Mouse (Mus musculus) liver, embryonic 11.5 days (tissue): ENCODE results near the gene Zfp689. TPM values are rescaled to one million over a fixed set of nuclear protein-coding genes. Genes with fewer than 3 reads are reported as not detected.
"Not testable (repeated sequence)": the region's sequence is repeated elsewhere in the genome, so short reads cannot be mapped to it uniquely, and the experiment has no call there.

Experiments used
- ATAC-seq: fragments of 200-750 bp; cut with Nextera tagmentation; replicated peaks from 2 replicates; pipeline ENCODE4 v1.8.0; 2017; ENCODE audit warnings: moderate number of reproducible peaks, mild to moderate bottlenecking, moderate TSS enrichment, moderate library complexity; ENCODE audit not compliant: low FRiP score
- DNase-seq: peaks from one replicate; pipeline ENCODE4 v3.0.0-alpha.2; 2017; ENCODE audit warnings: low spot score
- H3K27ac ChIP-seq: fragments of 300-500 bp; sonication (generic); 2 replicates; pipeline ENCODE4 v1.5.1; 2014; ENCODE audit warnings: mild to moderate bottlenecking, low read depth, low read length, control low read depth
- H3K27me3 ChIP-seq: fragments of 300-500 bp; sonication (generic); replicated peaks from 2 replicates; pipeline ENCODE4 v1.6.1; 2014; ENCODE audit warnings: low read length, mixed read lengths; ENCODE audit not compliant: control insufficient read depth, insufficient read depth
- H3K36me3 ChIP-seq: fragments of 300-500 bp; sonication (generic); 2 replicates; pipeline ENCODE4 v1.6.1; 2014; ENCODE audit warnings: mild to moderate bottlenecking, low read length, moderate library complexity, mixed read lengths; ENCODE audit not compliant: control insufficient read depth, insufficient read depth
- H3K4me1 ChIP-seq: fragments of 300-500 bp; sonication (generic); replicated peaks from 2 replicates; pipeline ENCODE4 v1.6.1; 2014; ENCODE audit warnings: low read length, mixed read lengths; ENCODE audit not compliant: control insufficient read depth, insufficient read depth
- H3K4me2 ChIP-seq: fragments of 300-500 bp; sonication (generic); 2 replicates; pipeline ENCODE4 v1.6.1; 2014; ENCODE audit warnings: mild to moderate bottlenecking, control low read depth, moderate library complexity
- H3K4me3 ChIP-seq: fragments of 300-500 bp; sonication (generic); 2 replicates; pipeline ENCODE4 v1.5.1; 2014; ENCODE audit warnings: low read depth, low read length, control low read depth
- H3K9ac ChIP-seq: fragments of 300-500 bp; sonication (generic); 2 replicates; pipeline ENCODE4 v1.6.1; 2014; ENCODE audit warnings: low read depth, low read length, control low read depth
- H3K9me3 ChIP-seq: fragments of 300-500 bp; sonication (generic); 2 replicates; pipeline ENCODE4 v1.6.1; 2016; ENCODE audit warnings: low read length, inconsistent platforms, mixed read lengths; ENCODE audit not compliant: control insufficient read depth
- WGBS: fragments of 180-500 bp; shearing (Covaris S2); extraction: QIAGEN DNeasy Blood & Tissue Kit; methylation state at CpG from one replicate; pipeline ENCODE4 v1.1.7; 2014; 5-methylcytosine and 5-hydroxymethylcytosine counted together
- polyA plus RNA-seq: library from polyadenylated mRNA; unstranded; fragments of >200 nt; fragmentation: Nextera tagmentation; extraction: Ambion mirVana; gene quantifications from 2 replicates; pipeline ENCODE4 v1.2.1, GENCODE M21; 2014

Gene Zfp689
- polyA plus RNA-seq, 1 experiment from 2014 or later: 5.3 TPM

GRCm38 (mm10) chr7:127425911-127426310 lies 23.0 kb downstream of the Zfp689 start:
- 86% methylated on average over 2 of the region's 2 CpGs for WGBS
- Histone ChIP-seq H3K27ac (no peak overlapping the region), H3K36me3 (no peaks in the 10 kb centered on the region), H3K4me3 (no peak overlapping the region), H3K9me3 (no peaks in the 10 kb centered on the region), H3K4me1 (peaks cover 4% of the 10 kb centered on the region), H3K27me3 (peaks cover 5% of the 10 kb centered on the region; the same call in 1 of the 2 replicates), H3K4me2 (no peak overlapping the region), H3K9ac (no peak overlapping the region)
- ATAC-seq: no peak
- no peak for DNase-seq

GRCm38 (mm10) chr7:127425291-127425690 lies 23.7 kb downstream of the Zfp689 start:
- H3K4me1 ChIP-seq: peaks cover 5% of the 10 kb centered on the region
- H3K9ac ChIP-seq: no peak overlapping the region
- no peaks in the 10 kb centered on the region for H3K36me3 ChIP-seq
- peaks cover 5% of the 10 kb centered on the region; the same call in 1 of the 2 replicates for H3K27me3 ChIP-seq
- ATAC-seq: no peak
- H3K27ac ChIP-seq: no peak overlapping the region
- H3K9me3 ChIP-seq: no peaks in the 10 kb centered on the region
- WGBS: 87% methylated on average over 3 of the region's 3 CpGs
- no peak overlapping the region for H3K4me3 ChIP-seq
- H3K4me2 ChIP-seq: no peak overlapping the region
- no peak for DNase-seq

- Histone ChIP-seq H3K9ac (peak overlapping the region; percentile 88), H3K27me3 (peaks cover 5% of the 10 kb centered on the region; the same call in 1 of the 2 replicates), H3K9me3 (no peaks in the 10 kb centered on the region), H3K27ac (no peak overlapping the region; the same call in 1 of the 2 replicates), H3K4me2 (peak overlapping the region; percentile 88), H3K36me3 (peaks cover 5% of the 10 kb centered on the region; the same call in 1 of the 2 replicates), H3K4me3 (peak overlapping the region; percentile 85), H3K4me1 (peaks cover 5% of the 10 kb centered on the region)
- ATAC-seq: peak; percentile 52
- no peak for DNase-seq
- WGBS: under 1% methylated on average over 15 of the region's 15 CpGs
Observed at GRCm38 (mm10) chr7:127422247-127422646, 26.7 kb downstream of the Zfp689 start.

GRCm38 (mm10) chr7:127421388-127422191 lies 27.4 kb downstream of the Zfp689 start, which contains the start of gene Zfp688:
Gene Zfp688 (minus strand): TSS chr7:127422068.
- 1% methylated on average over 48 of the region's 48 CpGs for WGBS
- Histone ChIP-seq H3K4me2 (peak within 1 kb of the TSS; percentile 88), H3K9ac (peak within 1 kb of the TSS; percentile 88), H3K27me3 (peaks cover 5% of the 10 kb centered on the region; the same call in 1 of the 2 replicates), H3K9me3 (no peaks in the 10 kb centered on the region), H3K4me1 (peaks cover 5% of the 10 kb centered on the region), H3K36me3 (peaks cover 5% of the 10 kb centered on the region; the same call in 1 of the 2 replicates), H3K27ac (peak within 1 kb of the TSS; percentile 68), H3K4me3 (peak within 1 kb of the TSS; percentile 85)
- DNase-seq (peak; percentile 97), ATAC-seq (peak; percentile 96)

GRCm38 (mm10) chr7:127411418-127411817 lies 37.5 kb downstream of the Zfp689 start:
- Histone ChIP-seq H3K9ac (no peak overlapping the region), H3K27ac (no peak overlapping the region), H3K36me3 (no peaks in the 10 kb centered on the region), H3K27me3 (no peaks in the 10 kb centered on the region), H3K4me2 (no peak overlapping the region), H3K4me3 (no peak overlapping the region), H3K9me3 (no peaks in the 10 kb centered on the region), H3K4me1 (no peaks in the 10 kb centered on the region)
- ATAC-seq (no peak), DNase-seq (no peak)
- 59% methylated on average over 2 of the region's 2 CpGs for WGBS

- peak within 1 kb of the TSS; percentile 62 for H3K4me3 ChIP-seq
- WGBS: 4% methylated on average over 40 of the region's 40 CpGs
- peak; percentile 79 for ATAC-seq
Observed at GRCm38 (mm10) chr7:127406002-127406987, 42.7 kb downstream of the Zfp689 start, which contains the start of gene Zfp764. Gene Zfp764 (minus strand): TSS chr7:127406822.

GRCm38 (mm10) chr7:127404101-127404500 lies 44.9 kb downstream of the Zfp689 start:
- ATAC-seq, H3K27me3 ChIP-seq: not testable (repeated sequence)
- WGBS: 87% methylated on average over 6 of the region's 6 CpGs

More at GRCm38 (mm10) chr7:127406002-127406987, 42.7 kb downstream of the Zfp689 start, which contains the start of gene Zfp764:
- DNase-seq: peak; percentile 78
- H3K9me3 ChIP-seq, H3K27ac ChIP-seq, H3K4me1 ChIP-seq, H3K36me3 ChIP-seq, H3K27me3 ChIP-seq: not testable (repeated sequence)
- peak within 1 kb of the TSS; percentile 90 for H3K4me2 ChIP-seq
- peak within 1 kb of the TSS; percentile 72 for H3K9ac ChIP-seq

GRCm38 (mm10) chr7:127402980-127403379 lies 46.0 kb downstream of the Zfp689 start:
- ATAC-seq (no peak), DNase-seq (no peak)
- H3K4me3 ChIP-seq: no peak overlapping the region
- H3K4me2 ChIP-seq: no peak overlapping the region
- no peak overlapping the region for H3K9ac ChIP-seq
- WGBS: 48% methylated on average over 2 of the region's 2 CpGs
- no peaks in the 10 kb centered on the region for H3K27me3 ChIP-seq
- no peaks in the 10 kb centered on the region for H3K9me3 ChIP-seq
- no peak overlapping the region for H3K27ac ChIP-seq
- 0 out of 2 replicates have a peak, but pooled peaks cover 3% of the 10 kb centered on the region for H3K36me3 ChIP-seq
- peaks cover 4% of the 10 kb centered on the region; the same call in 1 of the 2 replicates for H3K4me1 ChIP-seq

More at GRCm38 (mm10) chr7:127404101-127404500, 44.9 kb downstream of the Zfp689 start:
- not testable (repeated sequence) for H3K36me3 ChIP-seq, H3K9ac ChIP-seq, H3K9me3 ChIP-seq, DNase-seq, H3K4me3 ChIP-seq, H3K27ac ChIP-seq, H3K4me1 ChIP-seq, H3K4me2 ChIP-seq
